Mouse (Mus musculus) liver, postnatal 0 days (tissue): ENCODE results near the gene Spsb2. TPM values are rescaled to one million over a fixed set of nuclear protein-coding genes. Genes with fewer than 3 reads are reported as not detected.

Experiments used
- ATAC-seq: fragments of 200-750 bp; cut with Nextera tagmentation; 2 replicates; pipeline ENCODE4 v1.8.0; 2017; ENCODE audit warnings: mild to moderate bottlenecking, moderate library complexity
- DNase-seq: peaks from one replicate; pipeline ENCODE4 v3.0.0-alpha.2; 2016
- H3K27ac ChIP-seq: fragments of 300-500 bp; sonication (generic); 2 replicates; pipeline ENCODE4 v1.5.1; 2014; ENCODE audit warnings: antibody characterized with exemption, moderate library complexity, mild to moderate bottlenecking, low read depth
- H3K27me3 ChIP-seq: fragments of 300-500 bp; sonication (generic); 2 replicates; pipeline ENCODE4 v1.6.1; 2014; ENCODE audit warnings: low read length, control low read depth, mixed read lengths; ENCODE audit not compliant: insufficient read depth
- H3K36me3 ChIP-seq: fragments of 300-500 bp; sonication (generic); replicated peaks from 2 replicates; pipeline ENCODE4 v1.6.1; 2014; ENCODE audit warnings: mild to moderate bottlenecking, control low read depth, low read length, moderate library complexity, mixed read lengths; ENCODE audit not compliant: insufficient read depth
- H3K4me1 ChIP-seq: fragments of 300-500 bp; sonication (generic); 2 replicates; pipeline ENCODE4 v1.6.1; 2014; ENCODE audit warnings: antibody characterized with exemption, mild to moderate bottlenecking, control low read depth; ENCODE audit not compliant: insufficient read depth
- H3K4me2 ChIP-seq: fragments of 300-500 bp; sonication (generic); 2 replicates; pipeline ENCODE4 v1.6.1; 2014; ENCODE audit warnings: low read depth, mild to moderate bottlenecking, low read length, moderate library complexity, mixed read lengths
- H3K4me3 ChIP-seq: fragments of 300-500 bp; sonication (generic); 2 replicates; pipeline ENCODE4 v1.5.1; 2014; ENCODE audit warnings: low read depth, low read length
- H3K9ac ChIP-seq: fragments of 300-500 bp; sonication (generic); replicated peaks from 2 replicates; pipeline ENCODE4 v1.6.1; 2014; ENCODE audit warnings: mild to moderate bottlenecking, moderate library complexity
- H3K9me3 ChIP-seq: fragments of 300-500 bp; sonication (generic); 2 replicates; pipeline ENCODE4 v1.6.1; 2016; ENCODE audit warnings: mild to moderate bottlenecking, control low read depth, low read length, mixed read lengths
- CTCF ChIP-seq: sonication (generic); IDR thresholded peaks from 2 replicates; pipeline ENCODE4 v1.5.1; 2016; ENCODE audit warnings: antibody characterized with exemption, low read depth
- EP300 ChIP-seq: IDR thresholded peaks from 2 replicates; pipeline ENCODE4 v1.6.1; 2016; ENCODE audit warnings: antibody characterized with exemption, low read depth, mild to moderate bottlenecking
- WGBS: fragments of 180-500 bp; shearing (Covaris S2); extraction: QIAGEN DNeasy Blood & Tissue Kit; methylation state at CpG from one replicate; pipeline ENCODE4 v1.1.7; 2014; ENCODE audit not compliant: insufficient replicate concordance; 5-methylcytosine and 5-hydroxymethylcytosine counted together
- polyA plus RNA-seq: library from polyadenylated mRNA; unstranded; fragments of >200 nt; fragmentation: Nextera tagmentation; extraction: Ambion mirVana; gene quantifications from 2 replicates; pipeline ENCODE4 v1.2.1, GENCODE M21; 2015

Gene Spsb2
- polyA plus RNA-seq, 1 experiment from 2014 or later, result 11.4 TPM

DNA sequence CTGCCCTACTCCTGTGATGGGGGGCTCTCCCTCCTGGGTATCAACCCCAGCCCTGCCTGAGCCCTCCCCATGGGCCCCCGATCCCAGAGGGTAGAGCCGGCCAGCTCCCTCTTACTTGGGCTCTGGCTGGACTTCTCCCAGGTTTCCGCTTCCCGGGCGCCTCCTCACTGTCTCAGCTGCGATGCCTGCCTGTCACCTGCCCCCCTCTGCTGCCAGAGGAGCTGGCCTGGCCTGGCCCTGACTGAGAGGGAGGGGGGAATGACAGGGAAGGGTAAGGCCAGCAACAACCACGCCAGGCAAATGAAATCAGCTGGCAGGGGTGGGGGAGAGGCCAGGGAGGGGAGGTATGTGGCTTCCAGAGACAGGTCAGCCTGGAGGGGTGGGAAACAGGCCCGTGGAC lies 31.3 kb downstream of the Spsb2 start:
- no peak overlapping the region for H3K9ac ChIP-seq
- TF ChIP-seq EP300 (no peak), CTCF (no peak)
- H3K27ac ChIP-seq, result no peak overlapping the region
- no peak for DNase-seq
- H3K27me3 ChIP-seq, result no peaks in the 10 kb centered on the region
- H3K36me3 ChIP-seq, result no peaks in the 10 kb centered on the region
- H3K4me2 ChIP-seq, result no peak overlapping the region
- no peaks in the 10 kb centered on the region for H3K4me1 ChIP-seq
- H3K9me3 ChIP-seq, result no peaks in the 10 kb centered on the region
- 31% methylated on average over 8 of the region's 8 CpGs for WGBS
- no peak overlapping the region for H3K4me3 ChIP-seq
- ATAC-seq, result no peak

DNA sequence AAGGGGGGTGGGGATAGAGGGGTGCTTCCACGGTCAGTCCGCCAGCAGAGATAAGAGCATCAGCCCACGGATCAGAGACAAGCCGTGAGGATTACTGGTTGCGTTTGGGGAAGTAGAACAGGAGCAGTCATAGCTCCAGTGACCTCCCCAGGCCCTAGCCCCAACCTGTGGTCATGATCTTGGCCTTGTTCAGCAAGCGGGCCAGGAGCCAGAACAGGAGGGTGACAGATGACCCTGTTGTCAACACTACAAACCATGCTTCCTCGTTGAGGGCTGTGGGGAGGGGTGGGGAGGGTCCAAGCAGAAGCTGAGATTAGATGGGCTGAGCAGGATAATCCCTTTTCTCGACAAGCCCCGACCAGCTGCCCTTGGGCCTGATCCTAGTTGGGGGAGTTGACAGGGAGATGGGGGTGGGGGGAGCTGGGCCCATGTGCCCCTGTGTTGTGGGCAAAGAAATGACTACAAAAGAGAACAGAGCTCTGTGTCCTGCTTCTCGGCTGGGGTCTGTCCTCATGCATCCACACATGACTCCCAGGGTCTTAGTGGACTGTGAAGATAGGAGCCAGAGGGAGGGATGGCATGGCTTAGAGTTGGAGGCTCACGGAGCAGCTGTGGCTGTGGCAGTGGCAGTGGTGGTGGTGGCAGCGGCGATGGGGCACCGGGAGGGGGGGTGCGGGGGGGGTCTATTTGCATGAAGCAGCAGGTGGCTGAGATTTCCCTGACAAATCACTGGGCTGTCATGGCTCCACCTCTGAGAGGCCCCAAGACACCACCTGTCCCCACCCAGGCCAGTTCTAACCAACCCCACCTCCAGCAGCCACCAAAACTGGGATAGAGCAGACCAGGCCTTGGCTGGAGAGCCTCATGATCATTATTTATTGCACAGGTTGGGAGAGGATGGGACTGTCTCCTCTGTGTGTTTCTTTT lies 32.0 kb downstream of the Spsb2 start, which contains the start of gene Gnb3:
Gene Gnb3, minus strand, starts transcription at position 35 of the 927 bp plus-strand sequence.
- H3K4me2 ChIP-seq, result no peak within 1 kb of the TSS
- no peak within 1 kb of the TSS for H3K9ac ChIP-seq
- WGBS, result 33% methylated on average over 15 of the region's 15 CpGs
- ATAC-seq, result no peak
- no peaks in the 10 kb centered on the region for H3K9me3 ChIP-seq
- no peaks in the 10 kb centered on the region for H3K27me3 ChIP-seq
- no peak within 1 kb of the TSS for H3K4me3 ChIP-seq
- H3K4me1 ChIP-seq, result no peaks in the 10 kb centered on the region
- H3K27ac ChIP-seq, result no peak within 1 kb of the TSS
- no peak for TF ChIP-seq CTCF
- no peak for TF ChIP-seq EP300
- DNase-seq, result no peak
- H3K36me3 ChIP-seq, result no peaks in the 10 kb centered on the region

DNA sequence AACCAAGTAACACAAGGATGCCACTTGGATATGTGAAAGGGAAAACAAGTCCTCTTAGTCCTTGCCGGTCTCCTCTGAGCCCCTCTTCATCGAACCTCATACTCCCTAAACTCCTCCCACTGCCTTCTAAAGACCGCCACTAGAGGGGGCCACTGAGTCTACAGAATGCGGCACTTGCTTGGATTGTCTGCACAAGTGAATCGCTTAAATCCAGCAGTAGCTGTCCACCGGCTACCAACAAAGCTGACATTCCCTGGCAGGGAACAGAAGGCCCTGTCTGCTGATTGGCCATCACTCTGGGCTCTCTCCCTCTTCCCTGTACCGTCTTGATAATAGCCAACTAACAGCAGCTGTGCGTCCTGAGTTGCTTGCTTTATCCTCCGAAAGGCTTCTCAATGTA lies 38.8 kb downstream of the Spsb2 start:
- WGBS, result 17% methylated on average over 9 of the region's 9 CpGs
- TF ChIP-seq CTCF (peak; percentile 98), EP300 (no peak)

DNA sequence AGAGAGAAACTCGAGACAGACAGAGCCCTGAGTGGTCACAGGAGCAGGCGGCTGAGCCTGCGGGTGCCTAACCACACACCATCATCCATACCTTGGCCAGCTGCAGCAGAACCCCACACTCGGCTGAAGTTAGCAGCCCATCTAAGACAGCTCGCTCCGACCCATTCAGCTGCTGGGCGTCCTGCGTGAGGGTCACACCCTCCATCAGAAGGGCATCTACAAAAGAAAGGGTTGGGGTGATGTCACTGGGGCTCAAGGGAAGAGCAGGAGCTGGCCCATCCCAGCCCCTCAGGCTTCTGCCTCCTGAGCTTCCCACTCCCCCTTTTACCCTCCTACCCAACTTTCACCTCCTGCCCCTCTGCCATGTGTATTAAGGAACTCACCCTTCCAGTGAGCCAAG lies 42.1 kb downstream of the Spsb2 start:
- WGBS, result 63% methylated on average over 8 of the region's 8 CpGs
- Histone ChIP-seq H3K4me1 (no peaks in the 10 kb centered on the region), H3K27me3 (peaks cover 6% of the 10 kb centered on the region; the same call in 1 of the 2 replicates), H3K36me3 (no peaks in the 10 kb centered on the region), H3K4me2 (no peak overlapping the region), H3K9me3 (no peaks in the 10 kb centered on the region), H3K9ac (no peak overlapping the region), H3K4me3 (no peak overlapping the region), H3K27ac (no peak overlapping the region)
- no peak for ATAC-seq
- DNase-seq, result no peak
- TF ChIP-seq EP300 (no peak), CTCF (no peak)

More for the DNA sequence above, 38.8 kb downstream of the Spsb2 start:
- Histone ChIP-seq H3K27ac (no peak overlapping the region), H3K9me3 (no peaks in the 10 kb centered on the region), H3K4me2 (no peak overlapping the region), H3K4me3 (no peak overlapping the region), H3K36me3 (no peaks in the 10 kb centered on the region), H3K9ac (no peak overlapping the region), H3K4me1 (no peaks in the 10 kb centered on the region), H3K27me3 (no peaks in the 10 kb centered on the region; the same call in 1 of the 2 replicates)
- DNase-seq (peak; percentile 91), ATAC-seq (peak; percentile 62; the same call in 1 of the 2 replicates)

DNA sequence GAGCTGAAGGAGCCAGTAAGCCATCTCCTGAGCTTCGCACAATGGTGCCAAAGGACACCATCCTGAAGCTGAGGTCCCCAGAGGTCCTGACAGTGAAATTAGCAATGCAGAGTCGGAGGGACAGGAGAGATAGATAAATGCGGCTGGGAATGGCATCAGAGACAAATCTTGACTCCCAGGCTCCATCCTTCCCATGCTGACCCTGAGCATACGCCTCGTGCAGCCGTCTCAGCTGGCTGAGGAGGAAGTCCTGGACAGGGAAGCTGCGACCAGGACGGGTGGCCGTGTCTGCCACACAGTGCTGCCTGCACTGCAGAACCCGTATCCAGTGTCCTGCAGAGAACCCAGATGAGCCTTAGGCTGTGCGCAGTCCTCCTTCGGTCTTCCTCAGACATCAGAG lies 46.2 kb downstream of the Spsb2 start:
- Histone ChIP-seq H3K4me3 (no peak overlapping the region), H3K4me1 (peaks cover 5% of the 10 kb centered on the region; the same call in 1 of the 2 replicates), H3K4me2 (no peak overlapping the region), H3K9ac (no peak overlapping the region), H3K27ac (no peak overlapping the region), H3K27me3 (peaks cover 43% of the 10 kb centered on the region), H3K36me3 (no peaks in the 10 kb centered on the region), H3K9me3 (no peaks in the 10 kb centered on the region)
- DNase-seq, result no peak
- ATAC-seq, result no peak
- TF ChIP-seq EP300 (no peak), CTCF (no peak)
- WGBS, result 56% methylated on average over 12 of the region's 12 CpGs

DNA sequence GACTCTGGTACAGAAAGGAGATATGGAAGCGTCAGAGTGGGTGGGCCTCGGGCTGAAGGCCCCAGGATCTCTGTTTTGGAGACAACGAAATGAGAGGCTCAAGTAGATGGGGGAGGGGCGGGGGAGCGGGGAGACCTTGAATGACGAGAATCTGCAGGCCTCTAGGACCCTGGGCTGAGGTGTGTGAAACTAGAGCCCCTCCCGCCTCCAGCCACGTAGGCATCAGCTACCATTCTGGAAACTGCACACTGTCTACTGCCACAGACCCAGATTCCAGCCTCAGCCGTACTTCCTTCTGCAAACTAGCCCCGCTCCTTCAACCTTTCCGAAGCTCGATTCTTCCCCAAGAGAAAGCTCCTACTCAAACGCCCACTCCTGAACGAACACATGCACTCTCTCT lies 47.9 kb downstream of the Spsb2 start:
- 25% methylated on average over 12 of the region's 14 CpGs for WGBS
- H3K9me3 ChIP-seq, result no peaks in the 10 kb centered on the region
- H3K4me1 ChIP-seq, result peaks cover 5% of the 10 kb centered on the region; the same call in 1 of the 2 replicates
- peaks cover 56% of the 10 kb centered on the region for H3K27me3 ChIP-seq
- no peaks in the 10 kb centered on the region for H3K36me3 ChIP-seq
- TF ChIP-seq EP300 (no peak), CTCF (no peak)
- H3K4me2 ChIP-seq, result no peak overlapping the region
- H3K27ac ChIP-seq, result no peak overlapping the region
- DNase-seq, result no peak
- no peak overlapping the region for H3K4me3 ChIP-seq
- no peak overlapping the region for H3K9ac ChIP-seq
- no peak for ATAC-seq
